Mouse (Mus musculus) olfactory bulb, adult 2 months (tissue): ENCODE measurements around the gene 2310022A10Rik.

ENCODE experiments used
- CTCF ChIP-seq: fragments of 200-500 bp; IDR thresholded peaks from 2 replicates; pipeline ENCODE4 v1.5.1; 2012; ENCODE audit warnings: low read depth, mild to moderate bottlenecking, low read length, moderate library complexity; ENCODE audit not compliant: insufficient read depth
- POLR2A ChIP-seq: fragments of 200-500 bp; IDR thresholded peaks from 2 replicates; pipeline ENCODE4 v1.6.1; 2012; ENCODE audit warnings: mild to moderate bottlenecking, low read depth, low read length, moderate library complexity; ENCODE audit not compliant: insufficient read depth

DNA sequence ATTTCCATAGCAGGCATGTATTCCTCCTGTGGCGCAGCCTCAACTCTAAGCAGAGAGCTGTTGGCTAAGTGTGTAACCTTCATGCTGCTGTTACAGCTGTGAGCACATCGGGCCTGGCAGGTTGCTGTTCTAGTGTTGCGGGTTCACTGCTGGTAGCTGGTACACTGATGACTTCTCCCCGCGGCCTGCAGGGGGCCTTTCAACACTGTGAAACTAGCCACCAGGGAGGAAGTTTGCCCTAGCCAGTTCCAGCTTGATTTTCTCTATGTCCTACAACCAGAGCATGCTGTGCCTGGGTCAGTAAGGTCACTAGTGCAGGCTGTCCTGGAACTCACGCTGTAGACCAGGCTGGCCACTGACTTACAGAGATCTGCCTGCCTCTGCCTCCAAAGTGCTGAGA, 23.9 kb downstream of the 2310022A10Rik start:
- TF ChIP-seq CTCF (0 out of 2 replicates have a peak, but pooled peaks have one; percentile 17), POLR2A (no peak)
